Mouse (Mus musculus) heart, adult 2 months (tissue): ENCODE measurements around the gene Zfp981. TPM values are rescaled to one million over a fixed set of nuclear protein-coding genes. Genes with fewer than 3 reads are reported as not detected.
"Not testable (repeated sequence)": the region's sequence is repeated elsewhere in the genome, so short reads cannot be mapped to it uniquely, and the experiment has no call there.

ENCODE experiments used
- DNase-seq, 2 experiments: peaks; one replicate each; pipeline ENCODE4 v3.0.0; 2021
- H3K27ac ChIP-seq: fragments of 200-600 bp; 2 replicates; pipeline ENCODE4 v1.8.1; 2022
- H3K27me3 ChIP-seq: fragments of 200-500 bp; 2 replicates; pipeline ENCODE4 v1.6.1; 2012; ENCODE audit warnings: mild to moderate bottlenecking, low read length, inconsistent platforms, mixed read lengths; ENCODE audit not compliant: control insufficient read depth, insufficient read depth
- H3K36me3 ChIP-seq: fragments of 200-500 bp; 2 replicates; pipeline ENCODE4 v1.6.1; 2012; ENCODE audit warnings: low read length, inconsistent platforms; ENCODE audit not compliant: control insufficient read depth, insufficient read depth
- H3K4me1 ChIP-seq: fragments of 200-500 bp; 2 replicates; pipeline ENCODE4 v1.6.1; 2011; ENCODE audit warnings: low read length; ENCODE audit not compliant: control insufficient read depth, insufficient read depth
- H3K4me3 ChIP-seq: fragments of 200-600 bp; 2 replicates; pipeline ENCODE4 v1.8.1; 2022
- H3K79me2 ChIP-seq: fragments of 200-500 bp; replicated peaks from 2 replicates; pipeline ENCODE4 v1.6.1; 2012; ENCODE audit warnings: mild to moderate bottlenecking, inconsistent platforms, low read length, moderate library complexity, mixed read lengths; ENCODE audit not compliant: control insufficient read depth, insufficient read depth
- H3K9ac ChIP-seq: fragments of 200-500 bp; 2 replicates; pipeline ENCODE4 v1.6.1; 2012; ENCODE audit warnings: low read depth, mild to moderate bottlenecking, control low read depth, inconsistent platforms, low read length, mixed read lengths
- CTCF ChIP-seq: fragments of 200-600 bp; IDR thresholded peaks from 2 replicates; pipeline ENCODE4 v1.8.1; 2022; ENCODE audit warnings: antibody characterized with exemption, mild to moderate bottlenecking, moderate library complexity
- EP300 ChIP-seq: fragments of 200-500 bp; IDR thresholded peaks from 2 replicates; pipeline ENCODE4 v1.6.1; 2011; ENCODE audit warnings: low read depth, low read length, control low read depth; ENCODE audit not compliant: insufficient read depth
- POLR2A ChIP-seq: fragments of 200-500 bp; IDR thresholded peaks from 2 replicates; pipeline ENCODE4 v1.6.1; 2011; ENCODE audit warnings: mild to moderate bottlenecking, low read depth, low read length, control low read depth; ENCODE audit not compliant: insufficient read depth
- WGBS: fragments of 180-500 bp; shearing (Covaris S2); methylation state at CpG from one replicate; pipeline ENCODE4 v1.1.7; 2018; 5-methylcytosine and 5-hydroxymethylcytosine counted together
- intact Hi-C: fragments of 180-260 bp; cut with DNase I; formaldehyde crosslinking; loops from one replicate; pipeline ENCODE4 v1.15.1; 2025
- polyA plus RNA-seq: library from polyadenylated mRNA; depleted of rRNA; stranded (reverse); fragments of >200 nt; gene quantifications from 2 replicates; pipeline ENCODE4 v1.2.3, GENCODE M21; 2012
- total RNA-seq, 2 experiments: library from RNA; stranded (reverse); gene quantifications; 2 replicates each; pipeline ENCODE4 v1.2.3; 2021

Gene Zfp981
- total and polyA plus RNA-seq, 3 experiments: 0.04 to 0.55 (median 0.48) TPM

DNA sequence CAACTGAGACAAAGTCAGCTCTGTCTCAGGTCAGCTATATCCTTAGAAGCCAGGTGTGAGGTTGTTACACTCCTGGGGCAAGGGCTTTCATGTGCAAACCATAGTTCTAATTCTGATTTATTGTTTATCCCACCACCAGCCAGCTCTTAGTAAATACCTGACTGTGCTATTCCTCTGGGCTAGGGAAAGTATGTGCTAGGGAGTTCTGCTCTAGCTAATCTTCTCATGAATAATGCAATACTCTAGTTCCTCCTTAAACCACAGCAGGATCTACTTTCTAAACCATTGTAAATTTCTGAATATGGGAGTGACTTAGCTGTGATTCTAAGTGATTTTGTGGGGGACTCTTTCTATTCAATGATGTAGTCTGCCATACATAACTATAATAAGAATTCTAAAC is 9.4 kb upstream of the Zfp981 start:
- H3K4me3 ChIP-seq: no peak overlapping the region
- no peaks in the 10 kb centered on the region for H3K27me3 ChIP-seq
- no peak overlapping the region for H3K9ac ChIP-seq
- H3K4me1 ChIP-seq: no peaks in the 10 kb centered on the region
- no peaks in the 10 kb centered on the region for H3K36me3 ChIP-seq
- no peak for DNase-seq
- H3K79me2 ChIP-seq: no peaks in the 10 kb centered on the region
- TF ChIP-seq POLR2A: no peak
- no peak for TF ChIP-seq CTCF
- TF ChIP-seq EP300: no peak
- intact Hi-C loops: loop anchor here (5.0 kb wide), 1 partner anchor 745 kb away; no protein-coding TSS in a partner anchor
- H3K27ac ChIP-seq: no peak overlapping the region

DNA sequence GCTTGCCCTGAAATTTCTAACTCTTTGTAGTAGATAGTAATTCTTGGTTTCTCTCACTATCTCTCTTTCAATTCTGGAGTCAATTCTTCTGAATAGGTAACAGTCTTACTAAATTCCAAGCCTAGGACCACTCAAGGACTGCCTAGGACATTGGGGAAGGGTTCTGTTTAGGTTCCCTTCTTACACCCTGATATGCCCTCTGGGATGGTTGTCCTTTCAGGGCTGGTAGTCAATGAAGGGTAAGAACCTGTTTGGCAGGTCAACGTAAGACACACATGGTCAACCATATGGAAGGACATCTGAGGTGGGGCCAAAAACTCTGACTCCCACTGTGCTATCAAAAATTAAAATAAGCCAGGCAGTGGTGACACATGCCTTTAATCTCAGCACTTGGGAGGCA is 9.0 kb upstream of the Zfp981 start:
- Histone ChIP-seq H3K36me3 (no peaks in the 10 kb centered on the region), H3K27me3 (no peaks in the 10 kb centered on the region), H3K9ac (no peak overlapping the region), H3K4me3 (no peak overlapping the region), H3K4me1 (no peaks in the 10 kb centered on the region), H3K27ac (no peak overlapping the region), H3K79me2 (no peaks in the 10 kb centered on the region)
- DNase-seq: no peak
- 42% methylated on average over 1 of the region's 1 CpGs for WGBS
- intact Hi-C loops: loop anchor here (5.0 kb wide), 1 partner anchor 744 kb away; no protein-coding TSS in a partner anchor
- TF ChIP-seq CTCF: no peak
- TF ChIP-seq EP300: no peak
- TF ChIP-seq POLR2A: no peak

DNA sequence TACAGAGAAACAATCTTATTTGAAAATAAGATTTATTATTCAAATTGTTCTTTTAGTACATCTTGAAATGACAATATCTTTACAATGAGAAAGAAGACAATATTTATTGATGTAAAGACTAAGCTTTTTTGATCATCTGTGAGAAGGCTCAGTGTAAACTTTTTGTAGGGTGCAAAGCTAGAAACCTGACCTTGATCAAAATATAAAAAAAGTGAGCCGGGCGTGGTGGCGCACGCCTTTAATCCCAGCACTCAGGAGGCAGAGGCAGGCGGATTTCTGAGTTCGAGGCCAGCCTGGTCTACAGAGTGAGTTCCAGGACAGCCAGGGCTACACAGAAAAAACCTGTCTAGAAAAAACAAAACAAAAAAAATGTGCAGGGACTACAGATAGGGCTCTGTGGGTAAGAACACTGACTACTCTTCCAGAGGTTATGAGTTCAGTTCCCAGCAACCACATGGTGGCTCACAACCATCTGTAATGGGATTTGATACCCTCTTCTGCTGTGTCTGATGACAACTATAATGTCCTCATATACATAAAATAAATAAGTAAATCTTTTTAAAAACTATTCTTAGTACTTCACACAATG is 8.4 kb upstream of the Zfp981 start:
- H3K27me3 ChIP-seq, DNase-seq, H3K4me3 ChIP-seq, H3K79me2 ChIP-seq, H3K4me1 ChIP-seq, H3K36me3 ChIP-seq, H3K9ac ChIP-seq, H3K27ac ChIP-seq: not testable (repeated sequence)
- 77% methylated on average over 6 of the region's 6 CpGs for WGBS
- intact Hi-C loops: loop anchor here (5.0 kb wide), 1 partner anchor 744 kb away; no protein-coding TSS in a partner anchor

- 51% methylated on average over 4 of the region's 4 CpGs for WGBS
- H3K27ac ChIP-seq: no peak overlapping the region
- H3K36me3 ChIP-seq: no peaks in the 10 kb centered on the region
- no peak overlapping the region for H3K4me3 ChIP-seq
- H3K4me1 ChIP-seq: no peaks in the 10 kb centered on the region
- H3K79me2 ChIP-seq: no peaks in the 10 kb centered on the region
- intact Hi-C loops: loop anchor here (5.0 kb wide), 1 partner anchor 742 kb away; no protein-coding TSS in a partner anchor
- no peak overlapping the region for H3K9ac ChIP-seq
- no peaks in the 10 kb centered on the region for H3K27me3 ChIP-seq
- TF ChIP-seq POLR2A (no peak), EP300 (no peak), CTCF (no peak)
- DNase-seq: no peak
These were observed 6.8 kb upstream of the Zfp981 start for GRCm38 (mm10) chr4:146494980-146495379.

DNA sequence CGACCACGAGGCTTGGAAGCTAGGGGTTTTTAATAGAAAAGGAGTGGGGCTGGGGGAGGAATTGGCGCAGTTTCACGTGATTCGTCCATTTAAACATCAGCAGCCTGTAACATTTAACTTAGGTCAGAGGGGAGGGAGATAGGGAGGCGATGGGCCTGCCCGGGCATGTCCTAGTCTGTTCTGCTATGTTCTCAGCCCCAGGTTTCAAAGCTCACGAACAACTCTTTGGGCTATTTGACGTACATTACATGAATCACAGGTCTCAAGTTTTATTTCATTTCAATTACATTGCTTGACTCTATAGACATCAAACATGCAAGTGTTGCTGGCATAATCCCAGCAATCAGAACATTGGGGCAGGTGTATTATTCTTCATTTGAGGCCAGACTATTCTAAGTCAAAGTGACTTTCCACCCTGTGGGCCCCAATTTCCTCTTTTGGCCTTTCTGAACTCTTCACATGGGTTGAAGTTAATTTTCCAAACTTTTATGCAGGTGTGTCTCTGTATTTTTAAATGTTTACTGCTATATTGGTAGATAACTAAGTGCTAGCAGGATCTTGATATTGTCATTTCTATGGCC is 4.0 kb upstream of the Zfp981 start:
- H3K4me3 ChIP-seq, intact Hi-C loops, H3K27me3 ChIP-seq, H3K27ac ChIP-seq, H3K79me2 ChIP-seq, DNase-seq, H3K4me1 ChIP-seq, H3K9ac ChIP-seq, H3K36me3 ChIP-seq: not testable (repeated sequence)
- 64% methylated on average over 9 of the region's 9 CpGs for WGBS

GRCm38 (mm10) chr4:146509029-146509428 is 7.2 kb downstream of the Zfp981 start:
- H3K9ac ChIP-seq, H3K36me3 ChIP-seq, H3K27me3 ChIP-seq, intact Hi-C loops, DNase-seq, H3K79me2 ChIP-seq, H3K27ac ChIP-seq, H3K4me1 ChIP-seq, H3K4me3 ChIP-seq: not testable (repeated sequence)
- WGBS: 94% methylated on average over 20 of the region's 24 CpGs

GRCm38 (mm10) chr4:146511871-146512270 is 10.0 kb downstream of the Zfp981 start:
- H3K4me3 ChIP-seq, H3K9ac ChIP-seq, intact Hi-C loops, H3K4me1 ChIP-seq, H3K79me2 ChIP-seq, H3K27me3 ChIP-seq, DNase-seq, H3K36me3 ChIP-seq, H3K27ac ChIP-seq: not testable (repeated sequence)
